Mouse (Mus musculus) megakaryocyte, embryonic 14.5 days (primary cell): Measurements from ENCODE around the gene Dtx4. TPM values are rescaled to one million over a fixed set of nuclear protein-coding genes. Genes with fewer than 3 reads are reported as not detected.

ENCODE experiments used
- H3K27me3 ChIP-seq: replicated peaks from 2 replicates; pipeline ENCODE3; 2012; ENCODE audit warnings: inconsistent platforms
- H3K36me3 ChIP-seq: replicated peaks from 2 replicates; pipeline ENCODE3; 2012; ENCODE audit warnings: low read length, inconsistent platforms, mixed read lengths
- H3K4me1 ChIP-seq: 2 replicates; pipeline ENCODE4 v1.6.1; 2012; ENCODE audit warnings: inconsistent platforms
- H3K4me3 ChIP-seq: replicated peaks from 2 replicates; pipeline ENCODE3; 2012; ENCODE audit warnings: moderate library complexity, mild to moderate bottlenecking, inconsistent platforms
- H3K9me3 ChIP-seq: 2 replicates; pipeline ENCODE4 v1.6.1; 2012; ENCODE audit warnings: inconsistent platforms
- FLI1 ChIP-seq: IDR thresholded peaks from 2 replicates; pipeline ENCODE4 v1.6.1; 2012; ENCODE audit warnings: low read length, inconsistent platforms, mixed read lengths
- GATA1 ChIP-seq: IDR thresholded peaks from 3 replicates; pipeline ENCODE4 v1.6.1; 2012; ENCODE audit warnings: mixed read lengths, low read length, inconsistent platforms, borderline replicate concordance
- polyA plus RNA-seq: library from polyadenylated mRNA; stranded (reverse); fragments of >175 nt; gene quantifications from 2 replicates; pipeline ENCODE4 v1.2.3, GENCODE M21; 2012; ENCODE audit warnings: low replicate concordance; ENCODE audit not compliant: insufficient read depth

The Dtx4 gene
- polyA plus RNA-seq, 1 experiment = 1.9 TPM

- Histone ChIP-seq H3K9me3 (no peaks in the 10 kb centered on the region), H3K4me1 (peaks cover 63% of the 10 kb centered on the region), H3K4me3 (no peak overlapping the region), H3K36me3 (peaks cover 69% of the 10 kb centered on the region), H3K27me3 (peaks cover 2% of the 10 kb centered on the region)
- TF ChIP-seq GATA1 = no peak
- TF ChIP-seq FLI1 = no peak
These were observed 15.6 kb downstream of the Dtx4 start for GRCm38 (mm10) chr19:12485631-12486030.

GRCm38 (mm10) chr19:12485223-12485622 lies 16.0 kb downstream of the Dtx4 start:
- no peaks in the 10 kb centered on the region for H3K9me3 ChIP-seq
- TF ChIP-seq GATA1 (no peak), FLI1 (no peak)
- H3K4me3 ChIP-seq = no peak overlapping the region
- peaks cover 68% of the 10 kb centered on the region for H3K36me3 ChIP-seq
- H3K27me3 ChIP-seq = no peaks in the 10 kb centered on the region
- H3K4me1 ChIP-seq = peaks cover 63% of the 10 kb centered on the region

GRCm38 (mm10) chr19:12484210-12484609 lies 17.0 kb downstream of the Dtx4 start:
- Histone ChIP-seq H3K9me3 (no peaks in the 10 kb centered on the region), H3K4me1 (peaks cover 66% of the 10 kb centered on the region), H3K4me3 (no peak overlapping the region), H3K36me3 (peaks cover 69% of the 10 kb centered on the region), H3K27me3 (no peaks in the 10 kb centered on the region)
- TF ChIP-seq FLI1 (no peak), GATA1 (no peak)

- no peaks in the 10 kb centered on the region for H3K27me3 ChIP-seq
- no peaks in the 10 kb centered on the region for H3K9me3 ChIP-seq
- H3K36me3 ChIP-seq = peaks cover 71% of the 10 kb centered on the region
- TF ChIP-seq GATA1 (no peak), FLI1 (no peak)
- H3K4me1 ChIP-seq = peaks cover 66% of the 10 kb centered on the region
- peak overlapping the region; percentile 35 for H3K4me3 ChIP-seq
These were observed 17.5 kb downstream of the Dtx4 start for GRCm38 (mm10) chr19:12483782-12484181.

GRCm38 (mm10) chr19:12478369-12478768 lies 22.9 kb downstream of the Dtx4 start:
- no peak for TF ChIP-seq GATA1
- TF ChIP-seq FLI1 = no peak
- H3K4me1 ChIP-seq = peaks cover 70% of the 10 kb centered on the region
- H3K36me3 ChIP-seq = peaks cover 64% of the 10 kb centered on the region
- no peak overlapping the region for H3K4me3 ChIP-seq
- H3K27me3 ChIP-seq = no peaks in the 10 kb centered on the region
- H3K9me3 ChIP-seq = no peaks in the 10 kb centered on the region

GRCm38 (mm10) chr19:12476721-12477270 lies 24.5 kb downstream of the Dtx4 start:
- H3K4me1 ChIP-seq = peaks cover 74% of the 10 kb centered on the region
- H3K27me3 ChIP-seq = no peaks in the 10 kb centered on the region
- H3K36me3 ChIP-seq = peaks cover 55% of the 10 kb centered on the region
- no peaks in the 10 kb centered on the region for H3K9me3 ChIP-seq
- no peak overlapping the region for H3K4me3 ChIP-seq
- TF ChIP-seq FLI1 = no peak
- TF ChIP-seq GATA1 = no peak

- Histone ChIP-seq H3K4me1 (peaks cover 82% of the 10 kb centered on the region), H3K27me3 (no peaks in the 10 kb centered on the region), H3K4me3 (peak overlapping the region; percentile 62), H3K9me3 (no peaks in the 10 kb centered on the region), H3K36me3 (peaks cover 49% of the 10 kb centered on the region)
- TF ChIP-seq GATA1 (no peak), FLI1 (no peak)
These were observed 25.6 kb downstream of the Dtx4 start for GRCm38 (mm10) chr19:12475380-12476250.

GRCm38 (mm10) chr19:12473951-12474350 lies 27.3 kb downstream of the Dtx4 start:
- peaks cover 46% of the 10 kb centered on the region for H3K36me3 ChIP-seq
- peaks cover 83% of the 10 kb centered on the region for H3K4me1 ChIP-seq
- no peaks in the 10 kb centered on the region for H3K27me3 ChIP-seq
- TF ChIP-seq GATA1 = no peak
- TF ChIP-seq FLI1 = no peak
- no peaks in the 10 kb centered on the region for H3K9me3 ChIP-seq
- no peak overlapping the region for H3K4me3 ChIP-seq

- Histone ChIP-seq H3K9me3 (no peaks in the 10 kb centered on the region), H3K4me3 (no peak overlapping the region), H3K4me1 (peaks cover 80% of the 10 kb centered on the region), H3K27me3 (no peaks in the 10 kb centered on the region), H3K36me3 (peaks cover 48% of the 10 kb centered on the region)
- TF ChIP-seq FLI1 (no peak), GATA1 (no peak)
These were observed 28.0 kb downstream of the Dtx4 start for GRCm38 (mm10) chr19:12473201-12473641.

- H3K27me3 ChIP-seq = no peaks in the 10 kb centered on the region
- H3K4me1 ChIP-seq = peaks cover 74% of the 10 kb centered on the region
- H3K4me3 ChIP-seq = no peak overlapping the region
- H3K9me3 ChIP-seq = no peaks in the 10 kb centered on the region
- TF ChIP-seq FLI1 (no peak), GATA1 (no peak)
- H3K36me3 ChIP-seq = peaks cover 47% of the 10 kb centered on the region
These were observed 28.8 kb downstream of the Dtx4 start for GRCm38 (mm10) chr19:12472381-12472976.
